Mouse (Mus musculus) heart, postnatal 25 days (tissue): ENCODE results near the gene Olfr102. TPM values are rescaled to one million over a fixed set of nuclear protein-coding genes. Genes with fewer than 3 reads are reported as not detected.

Source experiments
- DNase-seq: peaks from one replicate; pipeline ENCODE4 v3.0.0; 2022; ENCODE audit warnings: low spot score
- intact Hi-C: fragments of 180-260 bp; cut with DNase I; formaldehyde crosslinking; loops from one replicate; pipeline ENCODE4 v1.15.1; 2025
- total RNA-seq, 2 experiments: library from RNA; stranded (reverse); gene quantifications; 2 replicates each; pipeline ENCODE4 v1.2.3; 2021

Olfr102 gene
- not detected for total RNA-seq

DNA sequence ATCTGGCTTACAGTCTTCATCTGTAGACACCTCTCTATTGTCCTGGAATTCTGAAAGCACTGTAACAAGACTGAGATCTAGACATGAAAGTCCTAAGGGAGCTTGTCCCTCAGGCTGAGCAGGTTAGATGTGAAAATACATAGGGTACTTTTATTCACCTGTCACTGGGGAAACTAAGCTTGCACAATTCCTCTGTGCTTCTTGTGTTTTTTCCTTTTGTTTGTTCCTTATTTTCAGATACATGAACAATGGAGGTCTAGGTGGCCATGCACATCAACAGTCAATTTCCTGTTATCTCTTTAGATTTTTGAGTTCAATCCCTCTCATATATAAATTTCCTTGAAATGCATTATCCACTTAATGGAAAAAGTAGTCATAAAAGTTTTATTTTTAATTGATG lies at the start of gene Olfr102:
Gene Olfr102, minus strand, starts transcription at position 101 of the 400 bp plus-strand sequence.
- DNase-seq, result no peak
- intact Hi-C loops, result no loop called here

DNA sequence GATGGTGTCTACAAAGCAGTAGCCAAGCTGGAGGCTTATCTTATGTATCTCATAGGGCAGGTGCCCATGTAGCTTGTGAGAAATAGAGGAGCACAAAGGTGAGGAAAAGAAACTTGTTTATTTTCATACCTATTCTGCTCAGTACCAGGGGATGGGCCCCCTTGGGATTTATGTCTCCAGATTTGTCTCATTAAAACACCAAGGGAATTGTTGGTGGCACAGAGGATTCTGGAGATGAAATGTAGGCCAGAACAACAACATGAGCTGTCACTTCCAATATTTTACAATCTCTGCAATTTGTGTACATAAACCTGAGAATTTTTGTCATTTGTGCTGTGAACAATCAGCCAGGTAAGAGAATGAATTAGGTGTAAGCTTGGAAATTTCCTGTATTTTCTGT lies 42.4 kb upstream of the Olfr102 start, which contains the start of gene Olfr104-ps:
Gene Olfr104-ps, plus strand, starts transcription at position 301 of the 400 bp plus-strand sequence.
- DNase-seq, result no peak
- intact Hi-C loops, result no loop called here

DNA sequence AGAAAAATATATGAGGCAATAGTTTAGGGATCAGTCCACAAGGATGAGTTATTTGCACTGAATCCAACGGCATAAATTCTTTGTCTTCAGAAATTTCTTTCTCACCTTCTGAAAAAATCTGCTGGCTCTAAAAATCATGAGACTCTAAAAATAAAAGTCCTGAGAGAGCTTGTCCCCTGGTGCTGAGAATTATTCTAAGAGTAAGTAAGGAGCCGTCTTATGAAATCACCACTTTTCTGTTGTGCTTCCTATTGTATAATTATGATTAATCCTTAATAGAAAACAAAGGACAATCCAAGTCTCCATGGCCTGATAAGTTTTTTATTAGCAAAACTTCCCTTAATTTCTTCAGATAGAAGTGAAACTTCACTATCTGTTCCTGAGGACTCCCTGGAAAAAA lies 22.7 kb upstream of the Olfr102 start, which contains the start of gene Olfr103:
Gene Olfr103, minus strand, starts transcription at position 101 of the 400 bp plus-strand sequence.
- no peak for DNase-seq
- intact Hi-C loops, result no loop called here

DNA sequence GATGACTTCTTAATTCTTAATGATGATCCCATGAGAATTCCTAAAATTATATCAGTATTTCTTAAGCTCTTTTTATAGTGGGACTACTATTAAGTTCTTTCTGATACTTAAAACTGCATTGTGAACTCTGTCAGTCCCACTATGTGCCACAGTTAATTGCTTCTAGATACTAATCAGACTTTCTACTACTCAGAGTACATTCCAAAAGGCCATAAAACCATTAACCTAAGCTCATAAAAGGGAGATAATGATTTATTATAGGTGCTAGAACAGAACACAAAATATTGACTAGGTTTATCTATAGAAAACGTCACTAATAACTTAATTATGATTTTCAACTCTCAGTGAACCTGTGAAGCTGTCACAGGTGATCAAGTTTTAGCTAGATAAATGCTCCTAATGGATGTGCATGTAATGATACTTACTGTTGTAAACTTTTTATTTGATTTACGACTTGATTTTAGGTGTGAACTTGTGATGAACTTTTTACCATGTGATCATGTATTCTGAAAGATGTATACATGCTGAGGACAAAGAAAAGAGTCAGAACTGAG lies 6.6 kb downstream of the Olfr102 start:
- DNase-seq, result no peak
- intact Hi-C loops, result no loop called here

DNA sequence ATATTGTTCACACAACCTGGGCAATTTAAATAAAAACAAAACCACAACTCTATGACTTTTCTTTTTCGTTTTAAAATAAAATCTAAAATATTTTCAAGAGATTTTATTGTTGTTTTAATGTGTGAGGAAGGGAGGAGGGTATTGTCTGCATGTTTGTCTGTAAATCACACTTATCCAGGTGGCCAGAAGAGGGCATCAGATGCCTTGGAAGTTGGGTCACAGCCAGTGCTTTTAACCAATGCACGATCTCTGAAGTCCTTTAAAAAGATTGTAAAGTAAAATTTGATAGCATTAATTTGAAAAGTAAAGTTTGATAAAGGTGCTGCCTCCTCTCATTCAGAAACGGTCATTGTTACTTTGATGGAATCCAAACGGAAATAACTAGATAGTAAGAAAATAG lies 8.4 kb downstream of the Olfr102 start:
- intact Hi-C loops, result no loop called here
- DNase-seq, result no peak

DNA sequence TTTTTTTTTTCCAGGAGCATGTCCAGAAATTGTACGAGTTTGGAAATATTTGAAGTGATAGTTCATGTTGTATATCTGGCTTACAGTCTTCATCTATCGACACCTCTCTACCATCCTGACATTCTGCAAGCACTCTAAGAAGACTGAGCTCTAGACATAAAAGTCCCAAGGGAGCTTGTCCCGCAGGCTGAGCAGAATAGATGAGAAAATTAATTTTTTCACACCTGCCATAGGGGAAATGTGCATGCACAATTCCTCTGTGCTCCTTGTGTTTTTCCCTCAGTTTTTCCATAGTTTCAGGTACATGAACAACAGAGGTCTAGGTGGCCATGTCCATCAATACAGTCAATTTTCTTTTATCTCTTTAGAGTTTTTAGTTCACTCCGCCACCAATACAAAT lies 12.6 kb downstream of the Olfr102 start, which contains the start of gene Olfr101:
Gene Olfr101, minus strand, starts transcription at position 101 of the 400 bp plus-strand sequence.
- intact Hi-C loops, result no loop called here
- DNase-seq, result no peak

DNA sequence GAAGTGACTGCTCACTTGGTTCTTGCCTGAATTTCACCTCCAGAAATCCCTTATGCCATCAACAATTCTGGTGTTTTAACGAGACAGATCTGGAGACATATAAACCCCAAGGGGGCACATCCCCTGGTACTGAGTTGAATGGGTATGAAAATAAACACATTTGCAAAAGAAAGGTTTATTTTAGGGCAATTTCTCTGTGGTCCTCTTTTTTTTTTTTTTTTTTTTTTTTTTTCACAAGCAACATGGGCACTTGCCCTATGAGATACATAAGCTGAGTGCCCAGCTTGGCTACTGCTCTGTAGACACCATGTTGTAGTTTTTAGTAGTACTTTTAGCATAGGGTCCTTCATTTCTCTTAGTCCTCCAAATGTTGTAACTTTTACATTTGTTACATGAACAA lies 33.5 kb downstream of the Olfr102 start, which contains the start of gene Olfr99:
Gene Olfr99, minus strand, starts transcription at position 101 of the 400 bp plus-strand sequence.
- no peak for DNase-seq
- intact Hi-C loops, result no loop called here

DNA sequence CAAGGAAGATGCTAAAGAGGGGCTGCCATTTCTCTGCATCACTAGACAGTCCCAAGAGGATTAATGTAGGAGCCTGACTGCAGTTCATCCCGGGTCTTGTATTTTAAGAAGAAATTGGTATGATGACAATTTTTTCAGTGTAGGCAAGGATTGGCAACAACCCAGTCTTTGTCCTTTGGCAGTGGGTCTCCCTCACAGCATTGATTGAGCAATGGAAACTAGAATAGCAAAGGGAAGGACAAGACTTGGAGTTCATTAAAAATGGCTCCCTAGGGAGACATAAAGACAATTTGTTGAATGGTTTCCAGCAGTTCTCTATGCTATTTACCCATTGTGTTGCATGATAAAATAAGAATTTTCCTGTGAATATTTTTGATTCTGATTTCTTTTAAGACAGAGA lies 36.5 kb downstream of the Olfr102 start:
- intact Hi-C loops, result no loop called here

DNA sequence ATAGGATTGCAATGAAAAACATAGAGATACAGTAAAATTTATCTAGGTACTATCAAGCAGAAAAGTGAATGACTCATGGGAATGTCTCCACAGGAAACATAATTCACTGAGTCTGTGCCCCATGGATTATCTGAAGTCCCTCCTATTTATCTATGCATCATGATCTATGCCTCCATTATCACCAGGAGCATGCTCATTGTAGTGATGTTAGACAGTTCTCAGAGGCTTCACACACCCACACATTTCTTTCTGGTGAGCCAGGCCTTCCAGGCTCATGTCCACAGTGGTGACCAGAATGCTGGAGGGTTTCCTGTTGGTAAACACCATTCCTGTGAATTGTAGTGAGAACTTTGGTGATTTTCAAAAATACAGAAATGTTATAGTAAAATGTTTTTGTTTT lies 40.3 kb downstream of the Olfr102 start:
- no peak for DNase-seq
- intact Hi-C loops, result no loop called here

More for the DNA sequence above, 36.5 kb downstream of the Olfr102 start:
- DNase-seq, result no peak

DNA sequence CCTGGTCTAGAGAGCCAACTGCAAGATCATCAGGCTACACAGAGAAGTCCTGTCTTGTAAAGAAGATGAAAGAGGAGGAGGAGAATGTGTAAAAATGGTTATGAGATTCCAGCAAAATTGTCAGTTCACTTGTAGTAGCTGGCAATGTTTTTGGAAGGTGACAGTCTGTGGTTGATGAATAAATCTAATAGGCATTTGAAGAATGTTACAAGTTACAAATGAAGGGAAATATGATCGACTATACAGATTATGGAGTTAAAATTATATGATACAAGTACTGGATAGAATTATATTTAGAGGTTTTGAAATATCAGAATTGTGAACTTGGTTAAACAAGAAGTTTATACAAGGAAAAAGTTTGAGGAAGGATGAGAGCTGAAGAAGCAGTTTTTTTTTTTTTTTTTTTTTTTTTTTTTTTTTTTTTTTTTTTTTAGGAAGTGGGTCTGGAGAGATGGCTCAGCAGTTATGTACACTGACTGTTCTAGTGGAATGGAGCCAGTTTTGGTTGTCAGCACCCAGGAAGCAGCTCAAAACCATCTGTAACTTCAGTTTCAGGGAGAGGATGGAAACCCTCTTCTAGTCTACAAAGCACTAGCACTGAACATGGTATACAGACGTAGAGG lies 41.1 kb downstream of the Olfr102 start:
- intact Hi-C loops, result no loop called here
- DNase-seq, result no peak

DNA sequence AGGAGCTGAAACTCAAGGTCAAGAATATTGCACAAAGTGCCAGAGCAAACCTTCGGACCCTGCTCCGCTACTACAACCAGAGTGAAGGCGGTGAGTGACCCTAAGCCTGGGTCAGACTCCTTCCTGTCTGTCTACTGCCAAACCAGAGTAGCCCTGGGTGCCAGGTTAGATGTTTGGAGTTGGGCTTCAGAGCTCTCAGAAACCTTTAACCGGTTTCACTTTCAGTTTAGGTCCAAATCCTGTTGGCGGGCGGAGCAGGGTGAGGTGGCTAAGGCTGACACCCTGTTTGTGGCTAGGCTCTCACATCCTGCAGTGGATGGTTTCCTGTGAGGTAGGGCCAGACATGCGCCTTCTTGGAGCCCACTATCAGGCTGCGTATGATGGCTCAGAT lies 46.2 kb downstream of the Olfr102 start:
- intact Hi-C loops, result no loop called here

DNA sequence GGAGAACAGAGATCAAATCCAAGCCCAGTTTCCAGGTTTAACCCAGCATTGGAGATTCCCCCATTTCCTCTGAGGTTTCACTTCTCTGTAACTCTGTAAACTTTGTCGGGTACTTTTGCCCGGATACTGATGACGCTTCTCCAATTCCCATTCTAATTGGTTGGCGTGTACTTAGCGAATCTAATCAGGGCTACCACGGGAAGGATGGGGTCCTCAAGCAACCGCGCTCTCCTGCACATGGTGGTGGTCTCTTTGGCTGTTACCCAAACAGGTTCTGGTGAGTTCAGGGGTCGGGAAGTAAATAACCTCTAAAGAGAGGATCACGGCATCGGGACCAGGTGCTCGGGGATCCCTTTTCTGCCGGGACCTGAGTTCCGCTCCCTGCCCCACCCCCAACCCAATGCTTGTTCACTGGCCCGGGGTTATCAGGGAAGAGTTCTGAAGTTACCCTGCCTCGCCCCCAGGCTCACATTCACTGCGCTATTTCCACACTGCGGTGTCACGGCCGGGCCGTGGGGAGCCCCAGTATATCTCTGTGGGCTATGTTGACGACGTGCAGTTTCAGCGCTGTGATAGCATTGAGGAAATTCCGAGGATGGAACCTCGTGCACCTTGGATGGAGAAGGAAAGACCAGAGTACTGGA lies 46.7 kb downstream of the Olfr102 start, which contains the start of gene H2-M3:
Gene H2-M3, plus strand, starts transcription at position 163 of the 644 bp plus-strand sequence.
- DNase-seq, result peak; percentile 75
- intact Hi-C loops, result no loop called here

More for the DNA sequence above, 46.2 kb downstream of the Olfr102 start:
- DNase-seq, result peak; percentile 44

DNA sequence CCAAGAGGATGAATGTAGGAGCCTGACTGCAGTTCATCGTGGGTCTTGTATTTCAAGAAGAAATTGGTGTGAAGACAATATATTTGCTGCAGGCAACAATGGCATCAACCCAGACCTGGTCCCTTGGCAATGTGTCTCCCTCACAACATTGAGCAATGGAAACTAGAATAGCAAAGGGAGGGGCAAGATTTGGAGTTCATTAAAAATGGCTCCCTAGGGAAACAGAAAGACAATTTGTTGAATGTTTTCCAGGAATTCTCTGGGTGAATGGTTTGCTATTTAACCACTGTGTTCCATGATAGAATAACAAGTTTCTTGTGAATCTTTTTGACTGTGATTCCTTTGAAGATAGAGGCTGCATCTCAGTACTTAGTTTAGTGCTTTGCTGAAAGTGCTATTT lies 53.2 kb downstream of the Olfr102 start, which contains the start of gene Olfr98:
Gene Olfr98, minus strand, starts transcription at position 124 of the 400 bp plus-strand sequence.
- intact Hi-C loops, result no loop called here
- DNase-seq, result no peak

Other genes starting within 250 kb of the Olfr102 start
- not detected for gene Olfr90, start 228.6 kb downstream of the Olfr102 start, total RNA-seq
- not detected for gene Olfr91, start 218.8 kb downstream of the Olfr102 start, total RNA-seq
- not detected for gene Olfr92, start 197.0 kb downstream of the Olfr102 start, total RNA-seq
- gene Olfr93, start 155.6 kb downstream of the Olfr102 start, total RNA-seq, result not detected
- not detected for gene Ubd, start 123.2 kb downstream of the Olfr102 start, total RNA-seq
- not detected for gene Olfr94, start 116.1 kb downstream of the Olfr102 start, total RNA-seq
- not detected for gene Olfr95, start 103.9 kb downstream of the Olfr102 start, total RNA-seq
- gene Olfr96, start 96.9 kb downstream of the Olfr102 start, total RNA-seq, result not detected
- gene Olfr97, start 79.7 kb downstream of the Olfr102 start, total RNA-seq, result not detected
- gene Olfr98, start 53.3 kb downstream of the Olfr102 start, total RNA-seq, result not detected
- 1 to 10 TPM; 3.0 to 3.2 TPM for gene H2-M3, start 46.8 kb downstream of the Olfr102 start, total RNA-seq
- not detected for gene Olfr99, start 33.6 kb downstream of the Olfr102 start, total RNA-seq
- not detected for gene Olfr101, start 12.7 kb downstream of the Olfr102 start, total RNA-seq
- not detected for gene Olfr103, start 22.6 kb upstream of the Olfr102 start, total RNA-seq
- gene Olfr104-ps, start 42.5 kb upstream of the Olfr102 start, total RNA-seq, result not detected
- not detected for gene Olfr105-ps, start 62.0 kb upstream of the Olfr102 start, total RNA-seq
- not detected for gene Olfr106-ps, start 73.3 kb upstream of the Olfr102 start, total RNA-seq
- gene Olfr107, start 82.2 kb upstream of the Olfr102 start, total RNA-seq, result not detected
- gene Olfr108, start 128.4 kb upstream of the Olfr102 start, total RNA-seq, result not detected
- not detected for gene Olfr109, start 141.9 kb upstream of the Olfr102 start, total RNA-seq
- gene H2-M2, start 166.5 kb upstream of the Olfr102 start, total RNA-seq, result not detected
- gene Olfr110, start 175.4 kb upstream of the Olfr102 start, total RNA-seq, result not detected
- not detected for gene Olfr111, start 191.0 kb upstream of the Olfr102 start, total RNA-seq